Mouse (Mus musculus): Measurements from ENCODE around the gene Snap91. TPM values are rescaled to one million over a fixed set of nuclear protein-coding genes. Genes with fewer than 3 reads are reported as not detected.
A peak's percentile ranks its signal among the peaks of the same experiment; 100 is the strongest.

The Snap91 gene
- polyA plus RNA-seq, 1 experiment from 2014 or later: 18.9 TPM

GRCm38 (mm10) chr9:86873681-86874080 is 6.8 kb downstream of the Snap91 start:
- H3K27ac ChIP-seq (ENCODE audit: low read depth, low read length): no peak overlapping the region
- H3K4me3 ChIP-seq (ENCODE audit: low read length): no peak overlapping the region
- no peak overlapping the region for H3K9ac ChIP-seq (ENCODE audit: low read depth, low read length)
- H3K4me1 ChIP-seq (ENCODE audit: control insufficient read depth, insufficient read depth, low read length): no peaks in the 10 kb centered on the region
- no peak for ATAC-seq (ENCODE audit: low FRiP score, low TSS enrichment)
- peaks cover 2% of the 10 kb centered on the region; the same call in 1 of the 2 replicates for H3K27me3 ChIP-seq (ENCODE audit: control insufficient read depth, insufficient read depth, low read length)
- H3K9me3 ChIP-seq (ENCODE audit: control insufficient read depth, low read length): no peaks in the 10 kb centered on the region
- no peak overlapping the region for H3K4me2 ChIP-seq (replicated peaks; ENCODE audit: low read depth, low read length)
- 89% methylated on average over 4 of the region's 4 CpGs for WGBS
- no peaks in the 10 kb centered on the region for H3K36me3 ChIP-seq (ENCODE audit: control insufficient read depth, insufficient read depth, low read length)

DNA sequence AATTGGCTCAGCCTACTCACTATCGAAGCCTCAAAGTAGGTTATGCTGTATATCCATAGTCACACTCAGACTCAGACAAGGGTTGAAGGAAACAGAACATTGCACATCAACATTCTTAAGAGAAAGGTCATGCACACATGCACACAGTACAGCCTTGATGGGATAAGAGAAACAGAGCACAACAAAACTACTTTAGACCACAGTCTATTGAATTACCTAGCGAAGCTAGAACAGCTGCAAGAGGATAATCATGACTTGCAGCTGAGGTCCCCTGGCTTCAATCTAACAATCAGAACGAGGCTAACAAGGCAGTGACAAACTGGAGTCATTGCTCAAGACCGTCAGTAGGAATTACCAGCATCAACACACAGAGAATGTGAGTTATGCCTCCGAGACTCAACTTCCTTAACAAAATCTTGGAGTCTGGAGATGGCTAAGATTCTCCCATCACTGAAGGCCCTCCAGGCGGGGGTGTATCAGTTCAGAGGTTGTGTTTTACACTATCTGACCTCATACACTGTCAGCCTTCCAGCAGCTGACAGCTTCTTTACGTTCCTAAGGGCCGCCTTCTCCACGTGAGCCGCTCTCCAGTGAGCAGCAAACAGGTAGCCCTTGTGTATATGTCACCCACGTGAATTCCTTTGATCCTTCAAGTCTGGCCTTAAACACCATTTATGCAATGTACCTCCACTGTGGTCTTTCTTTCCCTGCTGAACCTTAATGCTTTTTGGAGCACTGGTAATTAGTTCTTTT is 10.7 kb downstream of the Snap91 start:
- Histone ChIP-seq H3K4me2 (replicated peaks; ENCODE audit: low read depth, low read length) (no peak overlapping the region), H3K36me3 (ENCODE audit: control insufficient read depth, insufficient read depth, low read length) (no peaks in the 10 kb centered on the region), H3K27ac (ENCODE audit: low read depth, low read length) (no peak overlapping the region), H3K9me3 (ENCODE audit: control insufficient read depth, low read length) (no peaks in the 10 kb centered on the region), H3K9ac (ENCODE audit: low read depth, low read length) (no peak overlapping the region), H3K4me1 (ENCODE audit: control insufficient read depth, insufficient read depth, low read length) (no peaks in the 10 kb centered on the region), H3K27me3 (ENCODE audit: control insufficient read depth, insufficient read depth, low read length) (no peaks in the 10 kb centered on the region), H3K4me3 (ENCODE audit: low read length) (no peak overlapping the region)
- peak; percentile 71; the same call in 1 of the 2 replicates for ATAC-seq (ENCODE audit: low FRiP score, low TSS enrichment)
- 50% methylated on average over 11 of the region's 11 CpGs for WGBS

GRCm38 (mm10) chr9:86858101-86858500 is 22.4 kb downstream of the Snap91 start:
- Histone ChIP-seq H3K4me2 (replicated peaks; ENCODE audit: low read depth, low read length) (no peak overlapping the region), H3K9me3 (ENCODE audit: control insufficient read depth, low read length) (no peaks in the 10 kb centered on the region), H3K4me3 (ENCODE audit: low read length) (no peak overlapping the region), H3K27me3 (ENCODE audit: control insufficient read depth, insufficient read depth, low read length) (no peaks in the 10 kb centered on the region), H3K27ac (ENCODE audit: low read depth, low read length) (no peak overlapping the region), H3K36me3 (ENCODE audit: control insufficient read depth, insufficient read depth, low read length) (no peaks in the 10 kb centered on the region), H3K4me1 (ENCODE audit: control insufficient read depth, insufficient read depth, low read length) (no peaks in the 10 kb centered on the region), H3K9ac (ENCODE audit: low read depth, low read length) (no peak overlapping the region)
- WGBS: 92% methylated on average over 4 of the region's 4 CpGs
- no peak for ATAC-seq (ENCODE audit: low FRiP score, low TSS enrichment)

DNA sequence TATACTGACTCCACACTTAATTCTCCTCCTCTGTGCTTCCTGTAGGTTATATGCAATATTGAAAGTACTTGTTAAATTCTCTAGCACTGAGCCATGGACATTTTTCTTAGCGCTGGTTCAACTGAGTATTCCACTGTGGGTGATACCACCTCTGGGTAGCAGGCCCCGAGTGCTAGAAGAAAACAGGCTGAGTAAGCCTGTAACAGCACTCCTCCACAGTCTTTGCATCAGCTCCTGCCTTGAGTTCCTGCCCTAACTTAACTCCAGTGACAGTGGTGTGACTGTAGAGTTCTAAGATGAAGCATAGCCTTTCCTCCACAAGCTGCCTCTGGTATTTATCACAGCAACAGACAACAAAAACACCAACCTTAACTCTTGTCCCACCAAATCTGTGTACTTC is 22.8 kb downstream of the Snap91 start:
- ATAC-seq (ENCODE audit: low FRiP score, low TSS enrichment): no peak
- Histone ChIP-seq H3K27ac (ENCODE audit: low read depth, low read length) (no peak overlapping the region), H3K4me1 (ENCODE audit: control insufficient read depth, insufficient read depth, low read length) (no peaks in the 10 kb centered on the region), H3K9ac (ENCODE audit: low read depth, low read length) (no peak overlapping the region), H3K4me3 (ENCODE audit: low read length) (no peak overlapping the region), H3K4me2 (replicated peaks; ENCODE audit: low read depth, low read length) (no peak overlapping the region), H3K9me3 (ENCODE audit: control insufficient read depth, low read length) (no peaks in the 10 kb centered on the region), H3K27me3 (ENCODE audit: control insufficient read depth, insufficient read depth, low read length) (no peaks in the 10 kb centered on the region), H3K36me3 (ENCODE audit: control insufficient read depth, insufficient read depth, low read length) (no peaks in the 10 kb centered on the region)
- WGBS: 97% methylated on average over 2 of the region's 2 CpGs

GRCm38 (mm10) chr9:86852861-86853260 is 27.6 kb downstream of the Snap91 start:
- Histone ChIP-seq H3K4me1 (ENCODE audit: control insufficient read depth, insufficient read depth, low read length) (no peaks in the 10 kb centered on the region), H3K9ac (ENCODE audit: low read depth, low read length) (no peak overlapping the region), H3K27me3 (ENCODE audit: control insufficient read depth, insufficient read depth, low read length) (no peaks in the 10 kb centered on the region), H3K4me2 (replicated peaks; ENCODE audit: low read depth, low read length) (no peak overlapping the region), H3K9me3 (ENCODE audit: control insufficient read depth, low read length) (no peaks in the 10 kb centered on the region), H3K27ac (ENCODE audit: low read depth, low read length) (no peak overlapping the region), H3K4me3 (ENCODE audit: low read length) (no peak overlapping the region), H3K36me3 (ENCODE audit: control insufficient read depth, insufficient read depth, low read length) (no peaks in the 10 kb centered on the region)
- ATAC-seq (ENCODE audit: low FRiP score, low TSS enrichment): no peak
- 97% methylated on average over 3 of the region's 3 CpGs for WGBS

GRCm38 (mm10) chr9:86851689-86852088 is 28.8 kb downstream of the Snap91 start:
- no peak overlapping the region for H3K4me2 ChIP-seq (replicated peaks; ENCODE audit: low read depth, low read length)
- H3K9me3 ChIP-seq (ENCODE audit: control insufficient read depth, low read length): no peaks in the 10 kb centered on the region
- 81% methylated on average over 4 of the region's 5 CpGs for WGBS
- no peak overlapping the region for H3K9ac ChIP-seq (ENCODE audit: low read depth, low read length)
- H3K36me3 ChIP-seq (ENCODE audit: control insufficient read depth, insufficient read depth, low read length): no peaks in the 10 kb centered on the region
- H3K27me3 ChIP-seq (ENCODE audit: control insufficient read depth, insufficient read depth, low read length): no peaks in the 10 kb centered on the region
- ATAC-seq (ENCODE audit: low FRiP score, low TSS enrichment): no peak
- no peaks in the 10 kb centered on the region for H3K4me1 ChIP-seq (ENCODE audit: control insufficient read depth, insufficient read depth, low read length)
- H3K27ac ChIP-seq (ENCODE audit: low read depth, low read length): no peak overlapping the region
- no peak overlapping the region for H3K4me3 ChIP-seq (ENCODE audit: low read length)

DNA sequence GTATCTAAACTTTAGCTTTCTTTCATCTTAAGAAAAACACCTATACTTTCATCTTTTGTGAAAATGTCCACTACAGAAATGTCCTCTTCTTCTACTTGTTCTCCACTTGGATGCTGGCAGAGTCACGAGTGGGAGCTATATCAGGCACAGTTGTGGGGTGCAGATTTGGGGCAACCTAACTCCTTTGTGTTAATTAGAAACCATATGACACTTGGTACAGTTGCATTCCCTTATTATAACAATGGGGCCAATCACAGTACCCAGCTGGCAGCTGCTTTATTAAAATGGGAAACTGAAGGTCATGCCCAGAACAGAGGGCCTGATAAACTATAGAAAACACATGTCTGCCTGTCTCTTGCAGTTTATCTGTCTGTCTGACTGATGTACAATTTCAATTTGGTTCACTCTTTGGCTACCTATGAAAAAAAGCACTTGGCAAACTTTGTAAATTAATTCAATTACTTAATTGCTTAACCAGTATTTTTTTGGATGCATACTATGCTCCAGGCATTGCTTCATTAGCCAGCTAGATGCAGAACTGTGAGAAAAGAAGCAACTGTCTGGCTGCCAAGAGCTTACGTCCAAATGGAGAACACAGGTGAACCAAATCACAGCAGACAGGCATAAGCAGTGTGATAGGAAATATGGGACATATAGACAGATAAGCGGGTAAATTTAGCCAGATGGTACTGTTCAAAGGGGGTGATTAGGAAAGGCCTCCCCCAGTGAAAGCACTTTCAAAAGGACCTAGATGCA is 29.8 kb downstream of the Snap91 start:
- no peak overlapping the region for H3K9ac ChIP-seq (ENCODE audit: low read depth, low read length)
- no peak overlapping the region for H3K27ac ChIP-seq (ENCODE audit: low read depth, low read length)
- H3K36me3 ChIP-seq (ENCODE audit: control insufficient read depth, insufficient read depth, low read length): no peaks in the 10 kb centered on the region
- H3K27me3 ChIP-seq (ENCODE audit: control insufficient read depth, insufficient read depth, low read length): no peaks in the 10 kb centered on the region
- ATAC-seq (ENCODE audit: low FRiP score, low TSS enrichment): no peak
- no peak overlapping the region for H3K4me3 ChIP-seq (ENCODE audit: low read length)
- H3K4me1 ChIP-seq (ENCODE audit: control insufficient read depth, insufficient read depth, low read length): no peaks in the 10 kb centered on the region
- WGBS: 78% methylated on average over 3 of the region's 3 CpGs
- H3K9me3 ChIP-seq (ENCODE audit: control insufficient read depth, low read length): no peaks in the 10 kb centered on the region
- no peak overlapping the region for H3K4me2 ChIP-seq (replicated peaks; ENCODE audit: low read depth, low read length)

GRCm38 (mm10) chr9:86843747-86844353 is 36.6 kb downstream of the Snap91 start:
- Histone ChIP-seq H3K4me1 (ENCODE audit: control insufficient read depth, insufficient read depth, low read length) (no peaks in the 10 kb centered on the region), H3K9ac (ENCODE audit: low read depth, low read length) (no peak overlapping the region), H3K9me3 (ENCODE audit: control insufficient read depth, low read length) (no peaks in the 10 kb centered on the region), H3K36me3 (ENCODE audit: control insufficient read depth, insufficient read depth, low read length) (no peaks in the 10 kb centered on the region), H3K27me3 (ENCODE audit: control insufficient read depth, insufficient read depth, low read length) (no peaks in the 10 kb centered on the region), H3K27ac (ENCODE audit: low read depth, low read length) (no peak overlapping the region), H3K4me3 (ENCODE audit: low read length) (no peak overlapping the region), H3K4me2 (replicated peaks; ENCODE audit: low read depth, low read length) (no peak overlapping the region)
- 60% methylated on average over 5 of the region's 5 CpGs for whole genome bisulfite sequencing
- ATAC-seq (ENCODE audit: low FRiP score, low TSS enrichment): peak; percentile 69

DNA sequence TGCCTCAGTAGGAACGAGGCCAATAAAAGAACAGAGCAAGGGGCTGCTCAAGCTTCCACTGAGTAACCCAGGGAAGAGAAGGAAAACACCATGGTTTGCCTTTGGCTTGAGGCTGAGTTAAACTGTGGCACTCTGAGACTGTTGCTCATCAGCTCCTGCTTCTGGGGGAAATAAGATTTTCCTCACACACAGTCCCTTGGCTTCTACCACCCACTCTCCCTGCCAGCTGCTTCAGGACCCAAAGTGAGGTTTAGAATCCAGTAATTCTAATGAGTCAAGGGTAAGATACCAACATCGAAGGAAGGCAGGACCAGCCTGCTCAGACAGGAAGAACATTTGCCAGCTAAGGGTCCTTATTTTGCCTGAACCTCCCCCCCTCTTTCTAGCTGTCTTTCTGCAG is 50.7 kb downstream of the Snap91 start:
- H3K4me1 ChIP-seq (ENCODE audit: control insufficient read depth, insufficient read depth, low read length): no peaks in the 10 kb centered on the region
- H3K9ac ChIP-seq (ENCODE audit: low read depth, low read length): no peak overlapping the region
- no peak overlapping the region for H3K4me3 ChIP-seq (ENCODE audit: low read length)
- H3K27me3 ChIP-seq (ENCODE audit: control insufficient read depth, insufficient read depth, low read length): no peaks in the 10 kb centered on the region
- 79% methylated on average over 2 of the region's 2 CpGs for WGBS
- no peaks in the 10 kb centered on the region for H3K36me3 ChIP-seq (ENCODE audit: control insufficient read depth, insufficient read depth, low read length)
- H3K27ac ChIP-seq (ENCODE audit: low read depth, low read length): no peak overlapping the region
- ATAC-seq (ENCODE audit: low FRiP score, low TSS enrichment): no peak
- H3K9me3 ChIP-seq (ENCODE audit: control insufficient read depth, low read length): no peaks in the 10 kb centered on the region
- H3K4me2 ChIP-seq (replicated peaks; ENCODE audit: low read depth, low read length): no peak overlapping the region
